Mouse (Mus musculus) heart, embryonic 12.5 days (tissue): ENCODE data around the gene Wdr37. TPM values are rescaled to one million over a fixed set of nuclear protein-coding genes. Genes with fewer than 3 reads are reported as not detected.

Experiments
- ATAC-seq: fragments of 200-750 bp; cut with Nextera tagmentation; 2 replicates; pipeline ENCODE4 v1.8.0; 2017; ENCODE audit warnings: moderate TSS enrichment, moderate library complexity; ENCODE audit not compliant: insufficient number of reproducible peaks, low FRiP score
- H3K27ac ChIP-seq: fragments of 300-500 bp; sonication (generic); 2 replicates; pipeline ENCODE4 v1.5.1; 2016; ENCODE audit warnings: mild to moderate bottlenecking, moderate library complexity; ENCODE audit not compliant: poor library complexity, severe bottlenecking
- H3K27me3 ChIP-seq: fragments of 300-500 bp; sonication (generic); replicated peaks from 2 replicates; pipeline ENCODE4 v1.6.1; 2016; ENCODE audit warnings: mild to moderate bottlenecking, moderate library complexity
- H3K36me3 ChIP-seq: fragments of 300-500 bp; sonication (generic); 2 replicates; pipeline ENCODE4 v1.6.1; 2016; ENCODE audit warnings: mild to moderate bottlenecking, moderate library complexity
- H3K4me1 ChIP-seq: fragments of 300-500 bp; sonication (generic); replicated peaks from 2 replicates; pipeline ENCODE4 v1.6.1; 2016; ENCODE audit warnings: mild to moderate bottlenecking
- H3K4me2 ChIP-seq: fragments of 300-500 bp; sonication (generic); 2 replicates; pipeline ENCODE4 v1.6.1; 2016; ENCODE audit warnings: mild to moderate bottlenecking, moderate library complexity
- H3K4me3 ChIP-seq: fragments of 300-500 bp; sonication (generic); 2 replicates; pipeline ENCODE4 v1.5.1; 2016; ENCODE audit warnings: mild to moderate bottlenecking
- H3K9ac ChIP-seq: fragments of 300-500 bp; sonication (generic); 2 replicates; pipeline ENCODE4 v1.6.1; 2016; ENCODE audit warnings: mild to moderate bottlenecking, moderate library complexity
- H3K9me3 ChIP-seq: fragments of 300-500 bp; sonication (generic); replicated peaks from 2 replicates; pipeline ENCODE4 v1.6.1; 2016; ENCODE audit warnings: mild to moderate bottlenecking, moderate library complexity
- WGBS: fragments of 180-500 bp; shearing (Covaris S2); methylation state at CpG from one replicate; pipeline ENCODE4 v1.1.7; 2016; 5-methylcytosine and 5-hydroxymethylcytosine counted together
- polyA plus RNA-seq: library from polyadenylated mRNA; unstranded; fragments of >200 nt; fragmentation: Nextera tagmentation; extraction: Ambion mirVana; gene quantifications from 2 replicates; pipeline ENCODE4 v1.2.1, GENCODE M21; 2016

The Wdr37 gene
- polyA plus RNA-seq, 1 experiment from 2014 or later = 24.2 TPM

- peak; percentile 71 for ATAC-seq
- Histone ChIP-seq H3K4me1 (no peaks in the 10 kb centered on the region), H3K9me3 (no peaks in the 10 kb centered on the region), H3K27ac (peak overlapping the region; percentile 71), H3K9ac (no peak overlapping the region), H3K36me3 (peaks cover 73% of the 10 kb centered on the region), H3K4me2 (no peak overlapping the region), H3K4me3 (no peak overlapping the region), H3K27me3 (no peaks in the 10 kb centered on the region)
- 76% methylated on average over 6 of the region's 6 CpGs for WGBS
Observed at GRCm38 (mm10) chr13:8839937-8840336, 31.8 kb downstream of the Wdr37 start.

- no peak overlapping the region for H3K4me2 ChIP-seq
- no peak for ATAC-seq
Observed at GRCm38 (mm10) chr13:8839111-8839510, 32.6 kb downstream of the Wdr37 start.

GRCm38 (mm10) chr13:8838394-8838793 is 33.3 kb downstream of the Wdr37 start:
- no peaks in the 10 kb centered on the region for H3K27me3 ChIP-seq
- peaks cover 82% of the 10 kb centered on the region for H3K36me3 ChIP-seq
- 85% methylated on average over 3 of the region's 3 CpGs for WGBS
- no peak overlapping the region for H3K27ac ChIP-seq
- H3K4me1 ChIP-seq = no peaks in the 10 kb centered on the region
- no peak overlapping the region for H3K4me2 ChIP-seq
- ATAC-seq = no peak
- no peak overlapping the region for H3K9ac ChIP-seq
- H3K9me3 ChIP-seq = no peaks in the 10 kb centered on the region
- H3K4me3 ChIP-seq = no peak overlapping the region

More at GRCm38 (mm10) chr13:8839111-8839510, 32.6 kb downstream of the Wdr37 start:
- Histone ChIP-seq H3K36me3 (peaks cover 81% of the 10 kb centered on the region), H3K9ac (no peak overlapping the region), H3K4me3 (no peak overlapping the region), H3K27ac (peak overlapping the region; percentile 71), H3K9me3 (no peaks in the 10 kb centered on the region), H3K27me3 (no peaks in the 10 kb centered on the region), H3K4me1 (no peaks in the 10 kb centered on the region)
- 87% methylated on average over 10 of the region's 10 CpGs for WGBS

GRCm38 (mm10) chr13:8834573-8834972 is 37.1 kb downstream of the Wdr37 start:
- no peak overlapping the region for H3K9ac ChIP-seq
- H3K9me3 ChIP-seq = no peaks in the 10 kb centered on the region
- no peaks in the 10 kb centered on the region for H3K27me3 ChIP-seq
- H3K4me1 ChIP-seq = no peaks in the 10 kb centered on the region
- no peak overlapping the region for H3K4me2 ChIP-seq
- no peak overlapping the region for H3K27ac ChIP-seq
- ATAC-seq = no peak
- H3K36me3 ChIP-seq = peaks cover 64% of the 10 kb centered on the region
- no peak overlapping the region for H3K4me3 ChIP-seq
- 95% methylated on average over 5 of the region's 5 CpGs for WGBS

- WGBS = 82% methylated on average over 7 of the region's 7 CpGs
- Histone ChIP-seq H3K4me3 (no peak overlapping the region), H3K36me3 (peaks cover 55% of the 10 kb centered on the region)
Observed at GRCm38 (mm10) chr13:8831546-8832251, 40.0 kb downstream of the Wdr37 start.

GRCm38 (mm10) chr13:8830696-8831095 is 41.0 kb downstream of the Wdr37 start:
- Histone ChIP-seq H3K4me3 (no peak overlapping the region), H3K36me3 (peaks cover 50% of the 10 kb centered on the region), H3K27ac (no peak overlapping the region), H3K4me1 (peaks cover 6% of the 10 kb centered on the region; the same call in 1 of the 2 replicates), H3K27me3 (no peaks in the 10 kb centered on the region), H3K4me2 (no peak overlapping the region), H3K9me3 (no peaks in the 10 kb centered on the region), H3K9ac (no peak overlapping the region)
- no peak for ATAC-seq

More at GRCm38 (mm10) chr13:8831546-8832251, 40.0 kb downstream of the Wdr37 start:
- no peak overlapping the region for H3K9ac ChIP-seq
- peaks cover 4% of the 10 kb centered on the region; the same call in 1 of the 2 replicates for H3K4me1 ChIP-seq
- no peak overlapping the region for H3K27ac ChIP-seq
- H3K27me3 ChIP-seq = no peaks in the 10 kb centered on the region
- ATAC-seq = no peak
- H3K9me3 ChIP-seq = no peaks in the 10 kb centered on the region
- no peak overlapping the region for H3K4me2 ChIP-seq

GRCm38 (mm10) chr13:8829784-8830183 is 41.9 kb downstream of the Wdr37 start:
- peaks cover 41% of the 10 kb centered on the region for H3K36me3 ChIP-seq
- WGBS = 75% methylated on average over 5 of the region's 5 CpGs

GRCm38 (mm10) chr13:8828946-8829345 is 42.8 kb downstream of the Wdr37 start:
- peaks cover 33% of the 10 kb centered on the region for H3K36me3 ChIP-seq
- H3K4me2 ChIP-seq = no peak overlapping the region
- 88% methylated on average over 1 of the region's 1 CpGs for WGBS

More at GRCm38 (mm10) chr13:8829784-8830183, 41.9 kb downstream of the Wdr37 start:
- no peak overlapping the region for H3K4me2 ChIP-seq
- ATAC-seq = no peak
- no peak overlapping the region for H3K9ac ChIP-seq
- peaks cover 6% of the 10 kb centered on the region; the same call in 1 of the 2 replicates for H3K4me1 ChIP-seq
- H3K9me3 ChIP-seq = no peaks in the 10 kb centered on the region
- H3K27ac ChIP-seq = no peak overlapping the region
- no peak overlapping the region for H3K4me3 ChIP-seq
- no peaks in the 10 kb centered on the region for H3K27me3 ChIP-seq

GRCm38 (mm10) chr13:8823546-8823945 is 48.2 kb downstream of the Wdr37 start:
- no peak overlapping the region for H3K27ac ChIP-seq
- no peaks in the 10 kb centered on the region for H3K9me3 ChIP-seq
- H3K4me1 ChIP-seq = peaks cover 6% of the 10 kb centered on the region; the same call in 1 of the 2 replicates
- no peaks in the 10 kb centered on the region for H3K27me3 ChIP-seq
- peaks cover 45% of the 10 kb centered on the region for H3K36me3 ChIP-seq
- no peak overlapping the region for H3K9ac ChIP-seq
- WGBS = 73% methylated on average over 8 of the region's 8 CpGs
- ATAC-seq = no peak
- no peak overlapping the region for H3K4me2 ChIP-seq
- H3K4me3 ChIP-seq = no peak overlapping the region

More at GRCm38 (mm10) chr13:8828946-8829345, 42.8 kb downstream of the Wdr37 start:
- peaks cover 6% of the 10 kb centered on the region; the same call in 1 of the 2 replicates for H3K4me1 ChIP-seq
- no peak overlapping the region for H3K27ac ChIP-seq
- H3K9me3 ChIP-seq = no peaks in the 10 kb centered on the region
- no peak for ATAC-seq
- no peaks in the 10 kb centered on the region for H3K27me3 ChIP-seq
- H3K9ac ChIP-seq = no peak overlapping the region
- H3K4me3 ChIP-seq = no peak overlapping the region

- ATAC-seq = no peak
- no peak overlapping the region for H3K9ac ChIP-seq
- peaks cover 45% of the 10 kb centered on the region for H3K36me3 ChIP-seq
- H3K4me1 ChIP-seq = peaks cover 6% of the 10 kb centered on the region; the same call in 1 of the 2 replicates
- H3K4me3 ChIP-seq = no peak overlapping the region
- no peak overlapping the region for H3K27ac ChIP-seq
- no peaks in the 10 kb centered on the region for H3K9me3 ChIP-seq
- H3K27me3 ChIP-seq = no peaks in the 10 kb centered on the region
- 84% methylated on average over 6 of the region's 6 CpGs for WGBS
- no peak overlapping the region for H3K4me2 ChIP-seq
Observed at GRCm38 (mm10) chr13:8823120-8823519, 48.6 kb downstream of the Wdr37 start.

- Histone ChIP-seq H3K9ac (no peak overlapping the region), H3K27me3 (no peaks in the 10 kb centered on the region), H3K27ac (no peak overlapping the region), H3K4me3 (no peak overlapping the region), H3K9me3 (no peaks in the 10 kb centered on the region), H3K36me3 (peaks cover 50% of the 10 kb centered on the region), H3K4me1 (peaks cover 6% of the 10 kb centered on the region; the same call in 1 of the 2 replicates), H3K4me2 (no peak overlapping the region)
- ATAC-seq = no peak
- WGBS = 94% methylated on average over 4 of the region's 4 CpGs
Observed at GRCm38 (mm10) chr13:8822201-8822600, 49.5 kb downstream of the Wdr37 start.
